Mouse (Mus musculus): ENCODE measurements around the gene Nfix.

Gene Nfix

DNA sequence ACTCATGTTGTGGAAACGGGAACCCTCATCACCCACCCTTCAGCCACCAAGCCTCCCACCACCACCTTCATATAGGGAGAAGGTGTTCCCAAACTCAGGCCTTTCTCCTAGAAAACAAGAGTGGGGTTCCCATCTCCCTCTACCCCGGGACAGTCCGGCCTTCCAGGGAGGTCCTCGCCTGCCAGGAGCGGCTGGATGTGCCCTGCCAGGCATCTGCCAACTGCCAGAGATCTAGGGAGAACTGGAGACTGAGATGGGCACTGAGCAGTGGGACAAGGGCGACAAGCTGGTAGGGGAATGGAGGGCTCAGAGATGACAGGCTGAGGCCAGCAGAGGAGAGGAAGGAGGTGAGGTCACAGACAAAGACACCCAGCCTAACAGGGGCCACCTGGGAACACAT lies 66.2 kb downstream of the Nfix start:
- no peak for DNase-seq

DNA sequence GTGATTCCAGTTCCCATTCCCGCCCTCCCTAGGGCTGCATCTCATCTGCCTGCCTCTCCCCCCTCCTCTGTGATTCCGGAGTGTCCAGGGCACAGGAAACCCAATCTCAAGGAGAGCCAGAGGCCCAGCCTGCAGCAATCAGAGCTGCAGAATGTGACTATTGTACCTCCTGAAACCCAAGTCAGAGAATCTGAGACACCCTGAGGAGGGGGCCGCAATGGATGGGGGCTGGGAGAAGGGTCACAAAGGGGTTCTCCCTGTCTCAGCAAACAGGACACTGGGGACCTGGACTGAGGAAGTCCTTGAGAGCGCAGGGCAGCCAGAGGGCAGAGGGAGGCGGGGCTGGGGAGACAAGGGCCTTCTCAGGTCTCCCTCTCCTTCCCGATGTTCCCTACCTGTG lies 67.1 kb downstream of the Nfix start:
- peak; percentile 58 for DNase-seq

DNA sequence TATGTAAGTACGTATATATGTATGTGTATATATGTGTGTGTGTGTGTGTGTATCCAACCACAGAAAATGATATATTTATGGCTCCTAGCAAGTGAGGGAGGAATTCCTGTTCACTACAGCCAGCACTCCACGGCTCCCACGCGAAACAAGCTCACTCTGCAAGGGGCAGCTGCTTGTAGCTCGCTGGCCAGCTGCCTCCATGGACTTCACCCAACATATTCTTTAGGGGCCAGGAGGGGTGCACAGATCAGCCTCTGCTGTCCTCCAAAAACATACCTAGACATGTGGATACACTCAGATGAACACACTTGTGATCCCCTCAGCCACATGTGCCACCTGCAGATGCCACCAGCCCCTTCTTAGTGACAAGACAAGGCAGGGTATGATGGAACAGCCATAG lies 67.6 kb downstream of the Nfix start:
- no peak for DNase-seq

DNA sequence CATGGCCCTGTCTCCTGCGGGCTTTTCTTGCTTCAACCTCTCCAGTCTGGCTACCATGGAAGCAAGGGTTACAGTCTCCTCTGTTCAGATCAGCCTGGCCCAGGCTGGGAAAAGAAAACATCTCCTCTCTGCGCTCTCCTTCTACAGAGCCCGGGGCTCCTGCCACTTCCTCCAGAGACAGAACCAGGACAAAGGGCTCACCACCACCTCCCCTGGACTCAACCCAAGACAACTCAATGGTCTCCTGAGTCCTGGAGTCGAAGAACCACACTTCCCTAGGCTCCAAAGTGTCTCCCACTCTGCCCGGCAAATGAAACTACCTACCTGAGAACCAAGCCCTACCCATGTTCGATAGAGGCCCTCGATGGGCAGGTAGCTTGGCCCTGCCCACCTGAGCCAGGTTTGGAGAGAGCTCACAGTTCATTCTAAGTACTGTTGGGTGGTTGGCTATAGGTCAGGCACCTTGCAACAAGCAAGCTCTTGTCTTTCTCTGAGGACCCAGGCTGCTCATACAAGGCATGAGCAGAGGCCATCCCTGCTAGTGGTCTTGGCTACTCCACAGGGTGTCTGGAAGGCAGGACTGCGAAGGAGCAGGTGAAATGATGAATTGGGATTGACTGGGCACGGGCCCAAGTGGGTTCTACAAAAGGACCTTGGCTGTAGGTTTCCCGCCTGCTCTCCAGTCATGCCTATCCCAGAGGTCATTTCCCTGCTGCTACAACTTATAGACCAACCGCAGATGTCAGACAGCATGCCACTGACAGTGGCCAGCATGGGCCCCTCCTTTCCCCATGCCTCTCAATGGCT lies 68.6 kb downstream of the Nfix start:
- no peak for DNase-seq

DNA sequence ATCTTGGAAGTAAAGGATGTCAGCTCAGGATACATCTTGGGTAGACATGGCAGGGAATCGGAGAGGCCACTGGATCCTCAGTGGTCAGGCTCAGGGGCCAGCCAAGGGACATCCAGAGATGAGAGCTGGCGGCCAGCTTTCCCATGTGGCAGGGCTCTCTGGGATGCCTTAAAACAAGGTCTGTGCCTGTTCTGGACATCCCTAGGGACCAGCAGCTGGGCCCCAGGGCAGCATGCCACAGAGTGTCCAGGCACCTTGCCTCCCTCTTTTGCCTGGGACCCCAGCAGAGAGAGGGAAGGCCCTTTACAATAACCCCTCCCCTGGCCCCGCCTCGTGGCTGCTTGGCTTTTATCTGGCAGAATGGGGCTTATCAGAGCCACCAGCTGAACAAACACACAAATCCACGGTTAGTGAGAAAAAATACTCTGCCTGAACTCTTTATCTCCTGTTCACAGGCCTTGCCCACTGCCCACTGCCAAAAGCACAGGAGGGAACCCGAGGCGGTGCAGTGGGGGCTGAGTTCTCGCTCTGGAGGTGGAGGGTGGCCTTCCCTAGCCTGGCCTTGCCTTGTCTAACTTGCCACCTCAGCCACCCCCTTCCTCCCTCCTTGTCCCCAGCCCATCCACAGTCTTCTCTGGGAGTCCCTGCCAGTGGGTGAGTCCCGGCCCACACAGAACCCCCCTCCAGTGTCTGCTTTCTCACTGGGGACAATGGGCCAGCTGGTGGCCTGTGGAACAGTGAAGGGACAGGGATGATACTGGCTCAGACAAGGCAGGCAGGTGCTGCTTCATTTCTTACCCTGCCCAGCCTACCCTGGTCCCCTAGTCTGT lies 69.4 kb downstream of the Nfix start:
- DNase-seq: no peak

DNA sequence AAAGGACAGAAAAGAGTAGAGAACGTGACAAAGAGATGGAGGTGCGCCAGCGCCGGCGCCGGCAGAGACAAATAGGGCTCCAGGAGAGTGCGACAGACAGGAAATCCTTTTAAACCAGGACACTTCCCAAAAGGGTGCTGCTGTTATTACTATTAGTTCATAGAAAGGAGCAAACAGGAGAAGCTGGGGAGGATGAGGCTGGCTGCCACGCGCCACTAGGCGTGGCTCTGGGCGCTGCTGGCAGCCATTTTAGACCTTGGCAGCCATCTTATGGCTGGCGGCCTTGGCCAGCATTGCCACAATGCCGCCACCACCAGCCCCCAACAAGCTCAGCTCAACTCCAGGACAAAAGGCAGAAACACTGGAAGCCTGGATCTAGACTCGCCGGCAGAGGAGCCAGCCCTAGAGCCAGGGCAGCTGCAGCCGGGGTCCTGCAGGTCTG lies 70.2 kb downstream of the Nfix start:
- DNase-seq: peak; percentile 64

DNA sequence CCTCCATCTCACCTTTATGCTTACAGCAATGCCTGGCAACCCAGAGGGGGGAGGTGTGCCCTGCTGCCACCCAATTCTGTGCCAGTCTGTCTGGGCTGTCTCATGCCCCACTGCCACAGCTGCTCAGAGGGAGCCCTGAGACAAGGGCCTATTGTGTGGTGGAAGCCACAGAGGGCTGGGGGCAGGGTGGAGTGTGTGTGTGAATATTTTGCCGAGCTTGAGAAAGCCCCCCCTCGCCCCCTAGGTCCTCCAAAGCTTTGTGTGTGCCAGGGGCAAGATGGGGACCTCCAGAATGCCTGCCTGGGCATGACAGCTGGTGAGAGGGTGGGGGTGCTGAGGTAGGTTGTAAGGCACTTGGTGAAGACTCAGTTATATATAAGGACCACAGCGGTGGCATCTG lies 71.7 kb downstream of the Nfix start:
- no peak for DNase-seq

DNA sequence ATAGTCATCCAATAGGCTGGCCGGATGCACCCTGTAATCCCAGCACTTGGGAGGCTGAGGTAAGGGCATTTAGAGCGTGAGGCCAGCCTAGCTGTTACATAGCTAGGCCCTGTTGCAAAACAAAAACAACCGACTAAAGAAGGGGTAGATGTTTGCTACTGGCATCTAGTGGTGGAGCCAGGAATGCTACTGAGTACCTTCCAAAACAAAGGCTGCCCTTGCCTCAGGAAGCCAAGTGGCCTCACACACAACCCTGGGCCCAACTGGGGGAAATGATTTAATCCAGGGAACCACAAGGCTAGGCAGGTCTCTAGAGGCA lies 74.2 kb downstream of the Nfix start:
- DNase-seq: peak; percentile 65

DNA sequence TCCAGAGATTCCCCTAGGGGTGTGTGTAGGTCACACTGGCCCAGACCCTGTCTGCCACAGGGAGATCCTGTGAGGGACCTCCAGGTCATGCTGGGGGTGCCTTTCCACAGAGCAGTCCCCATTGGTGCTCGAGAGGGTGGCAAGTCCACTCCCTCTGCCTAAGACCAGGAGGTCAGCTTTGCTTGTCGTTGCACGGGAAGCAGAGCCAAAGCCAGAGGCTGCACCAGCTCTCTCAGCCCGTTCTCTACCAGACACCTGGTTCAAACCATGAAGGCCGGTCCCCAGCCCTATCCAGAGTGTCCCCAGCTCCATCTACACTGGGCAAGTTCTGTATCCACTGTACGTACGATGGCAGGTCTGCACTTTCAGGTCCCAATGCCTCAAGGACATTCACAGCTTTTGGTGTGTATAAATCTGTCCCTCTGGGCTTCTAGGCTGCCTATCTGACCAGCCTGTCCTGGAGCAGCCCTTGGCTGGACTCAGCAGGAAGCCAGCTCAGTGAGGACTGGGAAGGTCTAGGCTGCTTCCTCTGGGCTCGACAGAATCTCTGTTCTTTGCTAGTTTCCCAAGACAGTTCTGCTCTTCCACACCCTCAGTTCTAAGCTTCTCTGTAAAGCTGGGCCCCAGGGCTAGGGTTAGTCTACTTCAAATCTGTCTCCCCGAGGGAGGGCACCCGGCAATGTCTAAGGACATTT lies 74.8 kb downstream of the Nfix start:
- no peak for DNase-seq

DNA sequence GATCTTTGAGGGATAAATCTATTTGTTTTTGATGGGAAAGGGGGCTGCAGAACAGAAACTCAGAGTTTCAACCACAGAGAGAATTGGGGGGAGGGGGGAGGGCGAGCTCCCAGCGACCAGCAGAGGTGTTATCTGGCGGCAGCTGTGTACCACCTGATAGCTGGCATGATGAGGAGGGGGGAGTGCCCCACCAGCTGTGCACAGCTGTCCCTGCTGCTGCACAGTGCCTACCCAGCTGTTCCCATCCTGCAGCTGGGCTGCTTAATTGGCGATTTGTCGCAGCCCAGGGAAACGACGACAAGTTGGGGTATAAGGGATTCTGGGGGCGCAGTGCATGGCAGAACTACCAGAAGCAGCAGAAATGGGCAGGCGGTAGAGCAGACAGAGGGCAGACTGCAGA lies 75.5 kb downstream of the Nfix start:
- no peak for DNase-seq

DNA sequence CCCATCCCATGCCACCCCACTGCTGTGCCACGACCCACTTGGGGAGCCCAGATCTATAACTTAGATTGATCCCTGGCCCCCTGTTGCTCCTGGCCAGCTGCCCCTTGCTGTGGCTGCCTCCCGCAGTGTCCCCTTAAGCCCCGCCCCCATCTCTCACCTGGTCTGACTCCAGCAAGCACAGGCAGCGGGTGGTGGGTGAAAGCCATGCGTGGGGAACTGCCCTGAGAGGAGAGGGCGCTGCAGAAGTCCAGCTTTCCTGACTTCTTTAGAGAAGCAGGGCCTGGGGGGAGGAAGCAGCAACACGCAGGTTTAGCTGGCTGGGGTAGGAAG lies 76.6 kb downstream of the Nfix start:
- DNase-seq: peak; percentile 75

DNA sequence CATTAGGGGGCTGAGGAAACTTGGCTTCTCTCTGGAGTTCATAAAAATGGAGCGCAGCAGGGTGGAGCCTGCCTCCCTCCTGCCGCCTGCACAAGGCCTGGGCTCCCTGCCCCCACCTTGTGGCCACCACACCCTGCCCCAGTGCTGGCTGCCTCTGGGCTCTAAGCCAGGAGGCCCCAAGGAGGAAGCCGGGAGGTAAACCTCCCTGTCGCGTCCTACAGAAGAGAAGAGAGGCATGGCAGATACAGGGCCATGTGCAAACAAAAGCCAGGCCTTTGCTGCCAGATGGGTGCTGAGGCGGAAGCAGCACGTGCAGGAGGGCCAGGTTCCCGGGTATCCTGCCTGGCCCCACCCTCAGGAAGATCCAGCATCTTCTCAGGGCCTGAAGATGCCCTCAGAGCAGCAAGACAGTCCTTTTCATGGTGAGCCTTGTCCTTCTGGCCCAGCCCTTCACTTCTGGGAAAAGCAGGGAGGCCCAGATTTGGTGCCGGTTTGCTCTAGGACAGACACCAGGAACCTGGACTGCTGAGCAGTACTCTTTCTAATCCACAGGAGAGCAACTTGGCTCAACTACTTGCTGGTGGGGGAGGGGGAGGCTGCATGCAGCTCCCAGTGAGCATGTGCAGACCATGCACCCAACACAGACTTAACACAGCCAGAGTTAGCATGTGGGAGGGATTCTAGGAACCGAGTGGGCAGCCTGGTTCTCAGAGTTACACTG lies 77.1 kb downstream of the Nfix start, which contains the start of gene G430095P16Rik:
TSS of gene G430095P16Rik (plus strand) at position 158 of the 721 bp plus-strand sequence.
- peak; percentile 85 for DNase-seq

DNA sequence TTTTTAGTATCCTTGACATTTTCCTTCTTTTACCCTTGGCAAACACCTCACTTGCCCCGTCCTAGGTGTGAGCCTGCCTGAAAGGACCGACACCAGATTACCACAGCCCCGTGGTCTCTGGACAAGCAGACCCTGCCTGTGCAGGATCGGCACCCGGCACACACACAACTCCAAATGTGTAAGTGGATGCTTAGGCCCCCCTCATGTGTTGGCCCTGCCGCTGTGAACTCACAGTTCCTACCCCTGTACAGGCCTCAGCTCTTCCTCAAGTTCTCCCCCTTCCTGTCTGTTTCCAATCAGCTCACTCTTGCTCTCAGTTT lies 77.7 kb downstream of the Nfix start:
- no peak for DNase-seq

DNA sequence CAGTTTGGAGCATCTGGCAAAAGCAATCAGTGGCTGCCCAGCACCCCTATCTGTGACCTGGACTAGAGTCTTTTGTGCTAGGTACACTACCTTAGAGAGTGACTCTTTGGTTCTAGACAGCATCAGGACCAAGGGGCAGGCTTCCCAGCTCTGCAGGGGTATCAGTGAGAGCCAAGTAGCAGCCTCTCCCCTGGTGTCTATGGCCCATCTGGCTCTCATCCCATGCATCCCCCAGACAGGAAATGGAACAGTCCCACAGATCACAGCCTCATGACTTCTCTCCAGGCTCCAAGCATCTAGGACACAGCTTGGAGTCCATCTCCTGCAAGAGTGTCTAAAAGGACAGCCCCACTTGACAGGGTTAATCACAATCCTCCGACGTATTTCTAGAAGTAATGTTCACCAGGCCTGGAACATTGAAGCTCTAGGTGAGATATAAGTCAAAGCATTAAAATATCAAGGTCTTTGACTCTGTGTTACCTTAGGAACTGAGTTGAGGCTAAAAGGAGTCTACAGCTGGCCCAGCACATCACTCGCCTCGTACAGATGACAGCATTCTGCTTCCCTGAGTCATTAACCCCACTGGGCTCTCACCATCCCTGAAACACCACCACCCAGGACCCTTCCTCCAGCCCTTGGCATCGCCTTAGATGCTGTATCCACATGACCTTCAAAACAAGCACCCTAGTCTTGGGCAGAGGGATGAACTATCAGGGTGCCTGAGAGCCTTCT lies 81.0 kb downstream of the Nfix start:
- no peak for DNase-seq

DNA sequence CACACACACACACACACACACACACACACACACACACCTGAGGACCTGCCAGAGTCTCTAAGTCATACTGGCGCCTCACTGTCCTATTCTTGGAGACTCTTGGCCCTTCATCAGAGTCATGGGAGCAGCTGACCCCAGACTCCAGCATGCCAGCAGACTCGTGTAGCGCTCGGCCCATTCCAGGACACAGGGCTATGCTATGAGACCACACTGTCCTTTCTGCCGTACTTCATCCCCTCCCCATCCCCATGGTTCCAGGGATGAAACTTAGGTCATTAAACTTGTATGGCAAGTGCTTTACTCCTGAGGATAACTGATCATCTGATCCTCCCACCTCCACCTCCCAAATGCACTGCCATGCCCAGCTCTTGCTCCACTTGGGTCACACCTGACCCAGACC lies 81.7 kb downstream of the Nfix start:
- no peak for DNase-seq

DNA sequence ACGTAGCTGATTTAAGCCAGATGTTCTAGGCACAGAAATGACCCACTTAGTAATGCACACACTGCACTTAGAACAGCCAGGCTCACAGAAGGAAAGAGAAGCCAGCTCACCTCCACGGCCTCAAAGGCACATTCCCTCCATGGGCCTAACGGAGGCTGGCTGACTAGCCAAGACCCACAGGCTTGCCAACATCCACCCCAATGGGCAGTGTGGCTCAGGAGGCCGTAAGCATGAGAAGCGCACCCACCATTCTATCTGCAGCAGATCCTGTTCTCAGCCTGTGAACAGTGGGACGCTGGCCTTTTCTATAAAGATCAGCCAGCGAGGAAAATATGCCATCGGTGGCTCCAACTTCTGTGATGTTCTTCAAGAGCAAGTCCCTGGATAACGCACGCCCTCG lies 83.4 kb downstream of the Nfix start:
- DNase-seq: no peak

DNA sequence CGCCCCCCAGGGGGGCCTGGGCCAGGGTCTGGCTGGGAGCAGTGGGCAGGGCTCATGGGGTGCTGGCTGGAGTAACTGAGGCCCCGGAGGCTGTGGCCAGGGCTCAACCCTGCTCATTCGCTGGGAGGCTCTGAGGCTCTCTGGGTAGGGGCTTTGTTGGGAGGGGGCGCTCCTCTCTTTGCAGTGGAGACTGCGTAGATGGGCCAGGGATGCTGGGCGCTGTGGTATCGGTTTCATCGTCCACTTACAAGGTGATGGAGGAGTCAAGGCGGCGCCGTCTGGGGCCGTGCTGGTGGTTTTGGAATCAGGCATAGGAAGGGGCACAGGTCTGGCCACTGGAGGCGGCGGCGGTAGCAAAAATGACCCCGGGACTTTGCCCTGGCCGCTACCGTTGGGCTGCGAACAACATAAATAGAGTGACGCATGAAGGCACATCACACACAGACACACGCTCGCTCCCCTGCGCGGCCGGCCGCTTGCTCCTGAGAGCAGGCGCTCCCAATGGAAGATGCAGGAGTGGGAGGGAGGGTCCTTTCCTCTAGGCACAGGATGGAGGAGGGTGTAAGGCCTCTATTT lies 84.2 kb downstream of the Nfix start:
- DNase-seq: no peak

DNA sequence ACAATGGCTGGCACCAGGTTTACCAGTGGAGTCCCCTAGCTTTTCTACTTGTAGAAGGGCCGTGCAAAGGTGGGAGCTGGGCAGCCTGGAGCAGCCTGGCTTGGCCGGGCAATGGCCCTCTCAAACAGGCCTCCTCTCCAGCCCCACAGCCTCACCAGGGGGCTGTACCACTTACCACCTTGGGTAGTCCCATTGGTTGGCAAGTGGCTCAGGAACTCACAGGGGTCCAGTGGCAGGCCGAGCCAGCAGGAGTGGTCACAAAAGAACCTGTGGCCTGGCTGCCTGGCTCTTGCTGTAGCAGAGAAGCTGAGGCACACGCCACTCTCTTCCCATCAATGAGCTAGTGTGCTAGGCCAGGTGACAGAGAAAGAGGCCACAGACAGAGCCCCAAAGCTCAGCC lies 86.0 kb downstream of the Nfix start:
- DNase-seq: no peak

DNA sequence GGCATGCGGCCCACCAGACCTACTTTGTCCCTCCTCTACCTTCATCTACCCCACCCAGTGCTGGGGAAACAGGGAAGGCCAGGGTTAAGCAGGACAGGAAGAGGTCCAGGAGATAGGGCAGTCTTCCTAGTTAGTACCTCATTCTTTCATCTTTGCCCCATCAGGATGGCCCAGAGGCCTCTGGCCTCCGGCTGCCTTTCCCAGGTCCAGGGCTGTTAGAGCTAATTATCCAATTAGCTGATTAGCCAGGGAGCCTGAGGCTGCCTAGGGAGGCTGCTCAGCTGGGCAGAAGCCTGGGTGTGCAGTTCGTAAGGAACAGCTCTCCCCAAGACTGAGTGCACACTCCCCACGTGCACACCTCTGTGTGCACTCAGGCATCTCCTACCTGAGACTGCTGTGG lies 86.8 kb downstream of the Nfix start:
- DNase-seq: no peak

DNA sequence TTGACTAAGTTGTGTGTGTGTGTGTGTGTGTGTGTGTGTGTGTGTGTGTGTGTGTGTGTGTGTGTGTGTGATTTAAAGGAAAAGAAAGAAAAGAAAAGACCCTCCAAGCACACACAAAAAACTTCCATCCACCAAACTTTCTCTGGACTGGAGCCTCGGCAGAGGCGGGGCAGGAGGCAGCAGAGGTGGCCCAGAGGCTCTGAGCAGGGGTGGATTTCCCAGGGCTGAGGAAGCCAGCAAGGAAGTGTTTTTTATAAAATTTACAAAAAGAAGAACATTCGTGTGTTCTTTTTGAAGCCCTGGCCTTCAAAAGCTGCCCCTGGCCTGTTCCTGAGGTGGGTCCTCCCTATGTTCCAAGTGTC lies 87.4 kb downstream of the Nfix start:
- DNase-seq: no peak

DNA sequence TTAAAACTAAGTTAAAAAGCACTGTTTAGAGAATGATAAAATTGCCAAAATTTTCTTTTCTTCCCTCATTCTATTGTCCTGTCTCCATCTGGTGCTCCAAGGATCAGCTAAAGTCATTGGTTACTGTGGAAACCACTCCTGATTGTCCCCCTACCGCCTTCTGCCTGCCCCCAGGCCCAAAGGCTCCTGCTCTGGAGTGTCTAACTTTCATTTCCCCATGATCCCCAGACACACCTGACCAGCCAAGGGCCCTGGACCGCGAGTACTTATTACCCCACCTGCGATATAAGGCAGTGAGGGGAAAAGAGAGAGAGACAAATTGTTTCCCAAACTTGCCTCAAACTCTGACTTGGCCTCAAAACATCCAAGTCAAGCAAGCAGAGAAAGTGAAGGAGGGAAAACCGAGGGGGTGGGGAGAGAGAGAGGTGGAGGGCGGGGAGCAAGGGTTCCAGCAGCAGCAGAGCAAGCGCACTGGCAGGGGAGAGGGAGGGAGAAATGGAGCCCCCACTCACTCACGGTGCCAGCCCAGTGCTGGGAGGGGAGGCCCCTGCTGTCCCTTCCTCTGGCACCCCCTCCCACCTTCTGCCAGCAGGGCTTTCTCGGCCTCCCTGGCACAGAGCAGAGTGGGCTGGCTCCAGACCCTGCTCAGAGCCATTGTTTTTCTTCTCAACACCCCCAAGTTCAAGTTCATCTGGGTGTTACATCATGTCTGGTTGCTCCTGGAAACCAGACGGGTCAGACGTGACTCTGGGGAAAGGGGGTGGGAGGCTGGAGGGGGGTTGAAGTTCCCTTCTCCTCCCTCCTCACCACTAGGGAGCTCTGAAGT lies 88.0 kb downstream of the Nfix start:
- DNase-seq: peak; percentile 77
